Mouse (Mus musculus): ENCODE results near the gene Agbl1. TPM values are rescaled to one million over a fixed set of nuclear protein-coding genes. Genes with fewer than 3 reads are reported as not detected.

Agbl1 gene
- polyA plus RNA-seq, 1 experiment, result 0.09 TPM

GRCm38 (mm10) chr7:76594566-76595079, 364.9 kb downstream of the Agbl1 start:
- no peaks in the 10 kb centered on the region for H3K4me1 ChIP-seq (ENCODE audit: control insufficient read depth, insufficient read depth, low read length)
- no peaks in the 10 kb centered on the region for H3K36me3 ChIP-seq (ENCODE audit: control insufficient read depth, insufficient read depth, low read length)
- H3K27me3 ChIP-seq (replicated peaks; ENCODE audit: control insufficient read depth, insufficient read depth, low read length), result no peaks in the 10 kb centered on the region
- DNase-seq, result no peak
- no peak overlapping the region for H3K4me3 ChIP-seq (ENCODE audit: insufficient read depth, low read depth, low read length)
- 54% methylated on average over 5 of the region's 5 CpGs for WGBS
- TF ChIP-seq CTCF (conservative IDR thresholded peaks at IDR 0.05; ENCODE audit: insufficient read depth, insufficient read length, low read depth, low read length) (no peak), POLR2A (IDR thresholded peaks at IDR 0.05; ENCODE audit: low read depth, low read length) (no peak)
- H3K27ac ChIP-seq (ENCODE audit: insufficient read depth, low read depth, low read length), result no peak overlapping the region

DNA sequence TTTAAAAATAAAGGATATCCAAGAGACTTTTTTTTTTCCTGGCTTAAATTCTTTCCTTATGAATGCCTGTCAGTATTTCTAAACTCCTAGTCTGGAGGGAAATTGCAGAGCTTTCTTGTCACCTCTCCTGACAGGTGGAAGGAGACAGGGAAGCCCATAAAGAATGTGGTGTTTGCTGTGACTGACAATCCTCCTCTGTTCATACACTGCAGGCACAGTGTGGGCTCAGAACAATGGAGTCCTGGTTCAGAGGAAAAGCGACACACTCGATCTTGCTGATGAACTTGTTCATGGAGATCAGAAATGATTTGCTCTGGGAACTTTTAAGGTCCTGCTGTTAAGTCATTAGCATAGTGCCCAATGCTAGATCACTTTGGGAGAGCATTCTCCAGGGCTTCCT, 368.1 kb downstream of the Agbl1 start:
- WGBS, result 71% methylated on average over 2 of the region's 2 CpGs

DNA sequence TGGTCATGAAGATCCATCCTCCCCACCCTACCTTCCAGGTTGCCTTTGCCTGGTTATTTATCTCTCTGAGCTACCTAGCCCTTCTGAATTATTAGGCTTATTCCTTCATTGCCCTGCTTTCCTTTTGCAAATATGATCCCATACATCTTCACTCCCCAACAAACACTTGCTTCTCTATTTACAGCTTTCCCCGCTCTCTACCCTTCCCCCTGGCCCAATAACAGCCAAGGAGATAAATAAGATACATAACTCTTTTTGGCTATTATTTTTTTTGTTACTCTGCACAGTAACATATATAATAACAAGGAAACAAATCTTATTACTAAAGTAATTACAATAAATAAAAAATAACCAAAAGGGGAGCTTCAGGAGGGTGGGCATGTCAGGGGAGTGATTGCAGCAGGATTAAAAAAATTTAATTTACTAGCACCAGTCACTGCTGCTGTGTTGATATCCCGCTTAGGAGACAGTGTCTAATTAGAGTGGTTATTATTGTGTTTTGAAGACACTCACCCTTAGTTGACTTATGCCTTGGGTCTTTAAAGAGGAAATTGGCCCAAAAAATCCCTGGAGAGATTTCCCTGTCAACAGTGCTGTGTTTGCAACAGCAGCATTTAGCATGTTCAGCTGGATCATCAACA, 370.5 kb downstream of the Agbl1 start:
- DNase-seq, result no peak
- H3K36me3 ChIP-seq (ENCODE audit: control insufficient read depth, insufficient read depth, low read length), result no peaks in the 10 kb centered on the region
- no peak overlapping the region for H3K4me3 ChIP-seq (ENCODE audit: insufficient read depth, low read depth, low read length)
- H3K4me1 ChIP-seq (ENCODE audit: control insufficient read depth, insufficient read depth, low read length), result no peaks in the 10 kb centered on the region
- H3K27ac ChIP-seq (ENCODE audit: insufficient read depth, low read depth, low read length), result no peak overlapping the region
- TF ChIP-seq CTCF (conservative IDR thresholded peaks at IDR 0.05; ENCODE audit: insufficient read depth, insufficient read length, low read depth, low read length) (no peak), POLR2A (IDR thresholded peaks at IDR 0.05; ENCODE audit: low read depth, low read length) (no peak)
- H3K27me3 ChIP-seq (replicated peaks; ENCODE audit: control insufficient read depth, insufficient read depth, low read length), result no peaks in the 10 kb centered on the region
- WGBS, result 70% methylated on average over 2 of the region's 2 CpGs

More for the DNA sequence above, 368.1 kb downstream of the Agbl1 start:
- no peak for DNase-seq
- Histone ChIP-seq H3K27me3 (replicated peaks; ENCODE audit: control insufficient read depth, insufficient read depth, low read length) (no peaks in the 10 kb centered on the region), H3K27ac (ENCODE audit: insufficient read depth, low read depth, low read length) (no peak overlapping the region), H3K4me3 (ENCODE audit: insufficient read depth, low read depth, low read length) (no peak overlapping the region), H3K36me3 (ENCODE audit: control insufficient read depth, insufficient read depth, low read length) (no peaks in the 10 kb centered on the region), H3K4me1 (ENCODE audit: control insufficient read depth, insufficient read depth, low read length) (no peaks in the 10 kb centered on the region)
- TF ChIP-seq POLR2A (IDR thresholded peaks at IDR 0.05; ENCODE audit: low read depth, low read length) (no peak), CTCF (conservative IDR thresholded peaks at IDR 0.05; ENCODE audit: insufficient read depth, insufficient read length, low read depth, low read length) (no peak)

DNA sequence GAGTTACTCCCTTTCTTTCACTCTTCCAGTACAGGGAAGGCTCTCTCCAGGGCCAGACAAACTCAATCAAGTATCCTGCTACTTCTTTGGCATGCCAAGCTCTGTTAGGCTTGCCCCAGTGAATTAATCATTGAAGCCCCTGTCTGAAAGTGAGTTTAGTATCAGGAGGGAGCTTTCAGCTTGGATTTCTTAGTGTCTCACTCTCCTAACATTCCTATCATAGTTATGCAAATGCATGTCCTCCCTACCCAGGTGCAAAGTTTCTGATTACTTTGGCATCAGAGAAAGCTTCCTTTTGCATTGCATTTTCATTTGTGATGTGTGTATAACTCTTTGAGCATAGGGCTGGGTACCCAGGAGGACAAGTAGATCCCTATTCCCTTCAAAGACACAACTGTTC, 399.8 kb downstream of the Agbl1 start:
- H3K27me3 ChIP-seq (replicated peaks; ENCODE audit: control insufficient read depth, insufficient read depth, low read length), result no peaks in the 10 kb centered on the region
- H3K36me3 ChIP-seq (ENCODE audit: control insufficient read depth, insufficient read depth, low read length), result no peaks in the 10 kb centered on the region
- H3K27ac ChIP-seq (ENCODE audit: insufficient read depth, low read depth, low read length), result no peak overlapping the region
- no peaks in the 10 kb centered on the region for H3K4me1 ChIP-seq (ENCODE audit: control insufficient read depth, insufficient read depth, low read length)
- TF ChIP-seq POLR2A (IDR thresholded peaks at IDR 0.05; ENCODE audit: low read depth, low read length), result no peak
- TF ChIP-seq CTCF (conservative IDR thresholded peaks at IDR 0.05; ENCODE audit: insufficient read depth, insufficient read length, low read depth, low read length), result no peak
- H3K4me3 ChIP-seq (ENCODE audit: insufficient read depth, low read depth, low read length), result no peak overlapping the region
- peak; percentile 60 for DNase-seq

DNA sequence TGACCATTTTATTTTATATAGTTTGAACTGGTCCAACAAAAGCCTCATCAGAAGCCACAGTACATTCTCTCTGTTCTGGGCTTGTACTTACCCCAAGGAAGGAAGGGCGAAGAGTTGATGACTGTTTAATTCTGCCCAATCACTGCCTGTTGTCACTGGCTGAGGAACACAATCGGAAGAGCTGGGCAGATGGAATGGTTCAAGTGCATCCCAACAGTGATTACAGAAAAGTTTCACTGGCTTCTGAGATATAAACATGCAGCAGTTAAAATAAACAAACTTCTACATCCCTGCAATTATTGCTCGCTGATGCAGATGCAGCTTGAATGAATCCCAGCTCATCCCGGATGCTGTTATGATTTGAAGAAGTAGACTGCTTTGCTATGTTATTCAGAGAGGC, 421.3 kb downstream of the Agbl1 start:
- Histone ChIP-seq H3K4me1 (ENCODE audit: control insufficient read depth, insufficient read depth, low read length) (no peaks in the 10 kb centered on the region), H3K4me3 (ENCODE audit: insufficient read depth, low read depth, low read length) (no peak overlapping the region), H3K27ac (ENCODE audit: insufficient read depth, low read depth, low read length) (no peak overlapping the region), H3K36me3 (ENCODE audit: control insufficient read depth, insufficient read depth, low read length) (no peaks in the 10 kb centered on the region), H3K27me3 (replicated peaks; ENCODE audit: control insufficient read depth, insufficient read depth, low read length) (no peaks in the 10 kb centered on the region; the same call in 1 of the 2 replicates)
- TF ChIP-seq POLR2A (IDR thresholded peaks at IDR 0.05; ENCODE audit: low read depth, low read length), result no peak
- TF ChIP-seq CTCF (conservative IDR thresholded peaks at IDR 0.05; ENCODE audit: insufficient read depth, insufficient read length, low read depth, low read length), result no peak
- 78% methylated on average over 4 of the region's 4 CpGs for WGBS
- DNase-seq, result no peak

GRCm38 (mm10) chr7:76661072-76661471, 431.4 kb downstream of the Agbl1 start:
- WGBS, result 51% methylated on average over 5 of the region's 5 CpGs
- Histone ChIP-seq H3K4me3 (ENCODE audit: insufficient read depth, low read depth, low read length) (no peak overlapping the region), H3K27me3 (replicated peaks; ENCODE audit: control insufficient read depth, insufficient read depth, low read length) (no peaks in the 10 kb centered on the region), H3K36me3 (ENCODE audit: control insufficient read depth, insufficient read depth, low read length) (no peaks in the 10 kb centered on the region), H3K27ac (ENCODE audit: insufficient read depth, low read depth, low read length) (no peak overlapping the region), H3K4me1 (ENCODE audit: control insufficient read depth, insufficient read depth, low read length) (no peaks in the 10 kb centered on the region)
- no peak for DNase-seq
- TF ChIP-seq POLR2A (IDR thresholded peaks at IDR 0.05; ENCODE audit: low read depth, low read length), result no peak
- no peak for TF ChIP-seq CTCF (conservative IDR thresholded peaks at IDR 0.05; ENCODE audit: insufficient read depth, insufficient read length, low read depth, low read length)

GRCm38 (mm10) chr7:76674856-76675255, 445.2 kb downstream of the Agbl1 start:
- no peaks in the 10 kb centered on the region for H3K27me3 ChIP-seq (replicated peaks; ENCODE audit: control insufficient read depth, insufficient read depth, low read length)
- H3K36me3 ChIP-seq (ENCODE audit: control insufficient read depth, insufficient read depth, low read length), result no peaks in the 10 kb centered on the region
- no peaks in the 10 kb centered on the region for H3K4me1 ChIP-seq (ENCODE audit: control insufficient read depth, insufficient read depth, low read length)
- DNase-seq, result no peak
- 77% methylated on average over 3 of the region's 3 CpGs for WGBS
- no peak overlapping the region for H3K27ac ChIP-seq (ENCODE audit: insufficient read depth, low read depth, low read length)
- no peak overlapping the region for H3K4me3 ChIP-seq (ENCODE audit: insufficient read depth, low read depth, low read length)
- no peak for TF ChIP-seq CTCF (conservative IDR thresholded peaks at IDR 0.05; ENCODE audit: insufficient read depth, insufficient read length, low read depth, low read length)

Measured in kidney, adult 2 months (tissue).